In genomic region chr15:6533858-6534343, GRCm38 (mm10) we compare ENCODE assay signal across 26 mouse cellular contexts. TPM values are rescaled to one million over a fixed set of nuclear protein-coding genes. Genes with fewer than 3 reads are reported as not detected.
A peak's percentile ranks its signal among the peaks of the same experiment; 100 is the strongest.
DNase-seq lines count a peak whose midpoint lies in the region; ATAC-seq and TF ChIP-seq lines count a peak whose summit lies in the region.
"Had no signal": no experiment of that assay in that cellular context is flagged by ENCODE, and none has a peak within 500 bp of the region (broad histone marks: within the 10 kb centered on the region; RNA-seq: fewer than 3 reads in every experiment).

No protein-coding gene starts in this region.

- H3K9ac ChIP-seq in heart, adult 2 months (ENCODE audit: low read depth, low read length), result no peak overlapping the region
- H3K9ac ChIP-seq: forebrain, postnatal 0 days; heart, embryonic 13.5 days; hindbrain, embryonic 14.5 days had no signal

- no peaks in the 10 kb centered on the region for H3K4me1 ChIP-seq in heart, adult 2 months (ENCODE audit: control insufficient read depth, insufficient read depth, low read length)
- H3K4me1 ChIP-seq: forebrain, embryonic 10.5 days; heart, embryonic 10.5 days; heart, embryonic 13.5 days had no signal

- no peaks in the 10 kb centered on the region for H3K79me2 ChIP-seq in heart, adult 2 months (replicated peaks; ENCODE audit: control insufficient read depth, insufficient read depth, low read length)

- H3K36me3 ChIP-seq in heart, adult 2 months (ENCODE audit: control insufficient read depth, insufficient read depth, low read length), result no peaks in the 10 kb centered on the region
- H3K36me3 ChIP-seq: forebrain, embryonic 10.5 days; heart, embryonic 10.5 days; heart, embryonic 13.5 days had no signal

- ATAC-seq in megakaryocyte, adult 5-6 weeks (ENCODE audit: poor library complexity, severe bottlenecking), result peak; percentile 99
- ATAC-seq in megakaryocyte-erythroid progenitor cell, adult 5-6 weeks (replicated peaks; ENCODE audit: low FRiP score, low TSS enrichment, poor library complexity, severe bottlenecking), result peak; percentile 90
- ATAC-seq: forebrain, embryonic 14.5 days; forebrain, postnatal 0 days; hindbrain, postnatal 0 days had no signal

- H3K27ac ChIP-seq in heart, adult 2 months, result no peak overlapping the region
- H3K27ac ChIP-seq: forebrain, embryonic 10.5 days; gastrocnemius, adult 2 months; heart, embryonic 10.5 days; heart, embryonic 13.5 days; hindbrain, embryonic 14.5 days; hindbrain, postnatal 0 days had no signal

- TF ChIP-seq EP300 in heart, adult 2 months (IDR thresholded peaks at IDR 0.05; ENCODE audit: insufficient read depth, low read depth, low read length), result no peak

- no peak for TF ChIP-seq CTCF in heart, adult 2 months (IDR thresholded peaks at IDR 0.05)

- H3K4me3 ChIP-seq in heart, adult 2 months, result no peak overlapping the region
- H3K4me3 ChIP-seq: forebrain, embryonic 10.5 days; gastrocnemius, adult 2 months; heart, embryonic 10.5 days; heart, embryonic 13.5 days had no signal

- intact Hi-C loops in heart, adult 2 months (cut with DNase I), result no loop called here

- DNase-seq in retina, postnatal 1 day, result peak; percentile 5
- no peak for DNase-seq in retina, embryonic 14.5 days (ENCODE audit: low spot score)
- no peak for DNase-seq in heart, adult 2 months
- no peak for DNase-seq in spleen, adult 18-20 months
- DNase-seq in adrenal gland, adult (ENCODE audit: inconsistent age in 2 of 2, low spot score in 1 of 2), result no peak
- DNase-seq: adrenal gland, adult 8-10 months; adrenal gland, postnatal 25 days; cerebellum, adult 11-12 months; cerebellum, adult 8-10 months; cerebellum, postnatal 10 days; cerebellum, postnatal 36 days; forebrain, postnatal 0 days; gastrocnemius, adult 2 months; gastrocnemius, postnatal 14 days; heart, adult 18-20 months; heart, postnatal 14 days; heart, postnatal 4 days had no signal

- no peak for TF ChIP-seq POLR2A in heart, adult 2 months (IDR thresholded peaks at IDR 0.05; ENCODE audit: insufficient read depth, low read depth, low read length)

- H3K27me3 ChIP-seq in heart, adult 2 months (ENCODE audit: control insufficient read depth, insufficient read depth, low read length), result no peaks in the 10 kb centered on the region
- H3K27me3 ChIP-seq: heart, embryonic 13.5 days had no signal

- 72% methylated on average over 3 of the region's 3 CpGs for WGBS in heart, adult 2 months

RNA-seq across cellular contexts. Expression of gene Fyb, which starts 11.2 kb away (rescaled TPM):
- 319 and 334 TPM in 2 replicates for total RNA-seq in megakaryocyte, adult 5-6 weeks (2015)
- 128 and 161 TPM in 2 replicates for total RNA-seq in megakaryocyte, adult 5-6 weeks (2017)
- 76.1 and 91.4 TPM in 2 replicates for total RNA-seq in megakaryocyte-erythroid progenitor cell, adult 5-6 weeks (2014; fragmentation: Nextera tagmentation)
- 38.2 and 41.0 TPM in 2 replicates for total RNA-seq in megakaryocyte-erythroid progenitor cell, adult 5-6 weeks (2017)
- 10 to 100 TPM; 25.2 to 45.7 TPM for total RNA-seq in heart, adult 2 months (2021)
- 2.2 and 4.1 TPM in 2 replicates for polyA plus RNA-seq in heart, adult 2 months (2012; rRNA removed)
- total RNA-seq: ES-E14 had no signal
